Mouse (Mus musculus) spleen, adult 2 months (tissue): Measurements from ENCODE around the gene Smco4.

ENCODE experiments used
- CTCF ChIP-seq: fragments of 200-500 bp; IDR thresholded peaks from 2 replicates; pipeline ENCODE4 v1.5.1; 2011; ENCODE audit warnings: mild to moderate bottlenecking, inconsistent platforms; ENCODE audit not compliant: insufficient read depth, insufficient read length, insufficient replicate concordance; ENCODE audit errors: extremely low read depth
- POLR2A ChIP-seq: fragments of 200-500 bp; IDR thresholded peaks from 2 replicates; pipeline ENCODE4 v1.6.1; 2011; ENCODE audit warnings: low read depth, low read length, inconsistent platforms

DNA sequence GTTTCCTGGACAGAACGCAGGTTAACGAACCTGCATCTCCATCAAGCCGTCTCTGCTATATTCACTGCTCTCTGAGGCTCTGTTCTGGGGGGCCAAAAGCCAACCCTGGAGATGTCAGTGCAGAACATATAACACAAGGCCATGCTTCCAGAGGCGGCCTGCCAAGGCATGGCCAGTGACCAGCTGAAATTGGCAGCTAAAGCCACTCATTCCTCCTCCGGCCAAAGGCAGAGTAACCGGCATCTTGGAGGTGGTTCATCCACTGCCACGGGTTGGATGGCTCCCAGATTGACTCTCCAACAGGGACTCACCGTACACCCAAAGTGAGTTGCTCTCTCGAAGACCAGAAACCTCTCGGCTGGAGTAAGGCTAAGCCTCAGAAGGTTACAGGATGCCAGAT lies 15.7 kb upstream of the Smco4 start:
- TF ChIP-seq CTCF (no peak), POLR2A (no peak)
